In the genomic region with DNA sequence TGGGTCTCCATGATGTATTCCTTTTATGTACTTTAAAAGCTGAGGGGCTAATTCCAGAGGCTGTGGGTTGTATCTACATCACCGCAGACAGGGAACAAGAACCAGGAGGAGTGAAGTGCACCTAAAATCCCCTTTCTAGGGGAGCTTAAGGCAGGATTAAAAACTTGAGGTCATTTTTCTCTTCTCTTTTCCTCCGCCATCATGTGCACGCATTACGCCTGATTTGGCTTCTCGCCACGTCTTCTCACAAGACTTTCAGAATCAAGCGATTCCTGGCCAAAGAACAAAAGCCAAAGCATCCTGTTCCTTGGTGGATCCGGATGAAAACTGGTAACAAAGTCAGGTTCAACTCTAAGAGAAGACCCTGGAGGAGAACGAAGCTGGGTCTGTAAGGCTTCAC, we compare ENCODE assay signal across 10 mouse cellular contexts. TPM values are rescaled to one million over a fixed set of nuclear protein-coding genes. Genes with fewer than 3 reads are reported as not detected.
DNase-seq lines count a peak whose midpoint lies in the region; ATAC-seq and TF ChIP-seq lines count a peak whose summit lies in the region.
"Had no signal": no experiment of that assay in that cellular context is flagged by ENCODE, and none has a peak within 500 bp of the region (broad histone marks: within the 10 kb centered on the region; RNA-seq: fewer than 3 reads in every experiment).

No protein-coding gene starts in this region.

- no peak for DNase-seq in embryonic facial prominence, embryonic 10.5 days (ENCODE audit: low spot score)
- no peak for DNase-seq in lung, adult 2 months
- peak; percentile 66 for DNase-seq in induced T-regulatory cell, adult 2 months (ENCODE audit: low read depth)
- DNase-seq in spleen, postnatal 36 days (ENCODE audit: low spot score in 2 of 2), result no peak
- DNase-seq in testis, postnatal 14 days (ENCODE audit: low spot score), result no peak
- DNase-seq: left cerebral cortex, postnatal 4 days had no signal

- ATAC-seq in embryonic facial prominence, embryonic 13.5 days (ENCODE audit: insufficient number of reproducible peaks, insufficient read depth, low FRiP score, low TSS enrichment, low read depth), result no peak
- ATAC-seq in lung, embryonic 16.5 days (ENCODE audit: low read depth), result no peak
- no peak for ATAC-seq in stomach, embryonic 15.5 days (ENCODE audit: insufficient read depth, low FRiP score, low read depth)

- H3K4me3 ChIP-seq in embryonic facial prominence, embryonic 13.5 days, result no peak overlapping the region
- H3K4me3 ChIP-seq in embryonic facial prominence, embryonic 10.5 days, result no peak overlapping the region
- no peak overlapping the region for H3K4me3 ChIP-seq in lung, embryonic 16.5 days (ENCODE audit: low read length)
- H3K4me3 ChIP-seq in lung, adult 2 months (replicated peaks; ENCODE audit: extremely low read depth, low read depth, low read length), result no peak overlapping the region
- H3K4me3 ChIP-seq in stomach, embryonic 15.5 days (replicated peaks), result no peak overlapping the region
- H3K4me3 ChIP-seq: embryonic facial prominence, embryonic 12.5 days had no signal

- no peak overlapping the region for H3K4me2 ChIP-seq in embryonic facial prominence, embryonic 13.5 days
- no peak overlapping the region for H3K4me2 ChIP-seq in lung, embryonic 16.5 days (ENCODE audit: low read depth, low read length)
- no peak overlapping the region for H3K4me2 ChIP-seq in stomach, embryonic 15.5 days
- H3K4me2 ChIP-seq: embryonic facial prominence, embryonic 12.5 days had no signal

- H3K9ac ChIP-seq in embryonic facial prominence, embryonic 13.5 days, result no peak overlapping the region
- H3K9ac ChIP-seq in lung, embryonic 16.5 days (ENCODE audit: low read length), result no peak overlapping the region
- no peak overlapping the region for H3K9ac ChIP-seq in stomach, embryonic 15.5 days
- H3K9ac ChIP-seq: embryonic facial prominence, embryonic 12.5 days had no signal

- H3K36me3 ChIP-seq in embryonic facial prominence, embryonic 13.5 days, result no peaks in the 10 kb centered on the region
- H3K36me3 ChIP-seq in embryonic facial prominence, embryonic 10.5 days (replicated peaks), result no peaks in the 10 kb centered on the region
- H3K36me3 ChIP-seq in lung, embryonic 16.5 days (ENCODE audit: control insufficient read depth, insufficient read depth, low read length), result no peaks in the 10 kb centered on the region
- H3K36me3 ChIP-seq in stomach, embryonic 15.5 days, result no peaks in the 10 kb centered on the region
- H3K36me3 ChIP-seq: embryonic facial prominence, embryonic 12.5 days had no signal

- peak overlapping the region; percentile 45; the same call in 1 of the 2 replicates for H3K27ac ChIP-seq in embryonic facial prominence, embryonic 13.5 days
- no peak overlapping the region for H3K27ac ChIP-seq in embryonic facial prominence, embryonic 10.5 days (replicated peaks)
- peak overlapping the region; percentile 92 for H3K27ac ChIP-seq in lung, embryonic 16.5 days (ENCODE audit: low read length)
- peak overlapping the region; percentile 78; the same call in 1 of the 2 replicates for H3K27ac ChIP-seq in stomach, embryonic 15.5 days
- H3K27ac ChIP-seq: embryonic facial prominence, embryonic 12.5 days had no signal

- no peak for TF ChIP-seq CTCF in lung, adult 2 months (IDR thresholded peaks at IDR 0.05; ENCODE audit: insufficient read depth, low read length)

- peaks cover 16% of the 10 kb centered on the region for H3K4me1 ChIP-seq in embryonic facial prominence, embryonic 13.5 days
- H3K4me1 ChIP-seq in embryonic facial prominence, embryonic 10.5 days, result peaks cover 24% of the 10 kb centered on the region
- peaks cover 13% of the 10 kb centered on the region for H3K4me1 ChIP-seq in lung, embryonic 16.5 days (replicated peaks; ENCODE audit: control insufficient read depth, insufficient read depth, low read length)
- peaks cover 14% of the 10 kb centered on the region for H3K4me1 ChIP-seq in lung, adult 2 months (ENCODE audit: control insufficient read depth, insufficient read depth, low read length)
- H3K4me1 ChIP-seq in stomach, embryonic 15.5 days, result peaks cover 15% of the 10 kb centered on the region

- H3K9me3 ChIP-seq in embryonic facial prominence, embryonic 13.5 days, result no peaks in the 10 kb centered on the region
- no peaks in the 10 kb centered on the region for H3K9me3 ChIP-seq in embryonic facial prominence, embryonic 10.5 days
- H3K9me3 ChIP-seq in lung, embryonic 16.5 days (ENCODE audit: control insufficient read depth, low read length), result no peaks in the 10 kb centered on the region
- no peaks in the 10 kb centered on the region for H3K9me3 ChIP-seq in stomach, embryonic 15.5 days
- H3K9me3 ChIP-seq: embryonic facial prominence, embryonic 12.5 days had no signal

- WGBS in embryonic facial prominence, embryonic 13.5 days, result 76% methylated on average over 9 of the region's 9 CpGs
- WGBS in embryonic facial prominence, embryonic 10.5 days, result 92% methylated on average over 9 of the region's 9 CpGs
- WGBS in lung, embryonic 16.5 days, result 51% methylated on average over 9 of the region's 9 CpGs
- 47% methylated on average over 9 of the region's 9 CpGs for WGBS in lung, adult 2 months
- 63% methylated on average over 9 of the region's 9 CpGs for WGBS in stomach, embryonic 15.5 days

- H3K27me3 ChIP-seq in embryonic facial prominence, embryonic 13.5 days, result peaks cover 17% of the 10 kb centered on the region; the same call in 1 of the 2 replicates
- H3K27me3 ChIP-seq in embryonic facial prominence, embryonic 10.5 days (replicated peaks; ENCODE audit: low read depth, poor library complexity, severe bottlenecking), result peaks cover 51% of the 10 kb centered on the region
- H3K27me3 ChIP-seq in lung, embryonic 16.5 days (ENCODE audit: control insufficient read depth, insufficient read depth, low read depth, low read length), result no peaks in the 10 kb centered on the region; the same call in 1 of the 2 replicates
- H3K27me3 ChIP-seq in stomach, embryonic 15.5 days (replicated peaks), result no peaks in the 10 kb centered on the region

- TF ChIP-seq POLR2A in lung, adult 2 months (IDR thresholded peaks at IDR 0.05; ENCODE audit: borderline replicate concordance, extremely low read depth, low read depth, low read length), result no peak

RNA-seq across cellular contexts. Expression of gene Adgre5, which starts 8.1 kb away (rescaled TPM):
- 27.1 and 27.7 TPM in 2 replicates for polyA plus RNA-seq in embryonic facial prominence, embryonic 13.5 days (2015; fragmentation: Nextera tagmentation; extraction: Ambion mirVana)
- 7.8 and 11.5 TPM in 2 replicates for polyA plus RNA-seq in embryonic facial prominence, embryonic 10.5 days (2016; fragmentation: Nextera tagmentation; extraction: Ambion mirVana)
- polyA plus RNA-seq in lung, embryonic 16.5 days (2015; fragmentation: Nextera tagmentation; extraction: Ambion mirVana), result 77.6 and 78.2 TPM in 2 replicates
- polyA plus RNA-seq in lung, adult 2 months (2012; rRNA removed), result 557 and 634 TPM in 2 replicates
- polyA plus RNA-seq in stomach, embryonic 15.5 days (2015; fragmentation: Nextera tagmentation; extraction: Ambion mirVana), result 29.8 and 33.7 TPM in 2 replicates

RNA-seq across cellular contexts. Expression of gene Ddx39, which starts 34.3 kb away (rescaled TPM):
- polyA plus RNA-seq in embryonic facial prominence, embryonic 13.5 days (2015; fragmentation: Nextera tagmentation; extraction: Ambion mirVana), result 131 and 148 TPM in 2 replicates
- polyA plus RNA-seq in embryonic facial prominence, embryonic 10.5 days (2016; fragmentation: Nextera tagmentation; extraction: Ambion mirVana), result 286 and 311 TPM in 2 replicates
- polyA plus RNA-seq in lung, embryonic 16.5 days (2015; fragmentation: Nextera tagmentation; extraction: Ambion mirVana), result 150 and 158 TPM in 2 replicates
- polyA plus RNA-seq in lung, adult 2 months (2012; rRNA removed), result 18.4 and 24.0 TPM in 2 replicates
- polyA plus RNA-seq in stomach, embryonic 15.5 days (2015; fragmentation: Nextera tagmentation; extraction: Ambion mirVana), result 180 and 185 TPM in 2 replicates

RNA-seq across cellular contexts. Expression of gene Pkn1, which starts 50.3 kb away (rescaled TPM):
- 23.5 and 24.0 TPM in 2 replicates for polyA plus RNA-seq in embryonic facial prominence, embryonic 13.5 days (2015; fragmentation: Nextera tagmentation; extraction: Ambion mirVana)
- 30.3 and 30.9 TPM in 2 replicates for polyA plus RNA-seq in embryonic facial prominence, embryonic 10.5 days (2016; fragmentation: Nextera tagmentation; extraction: Ambion mirVana)
- polyA plus RNA-seq in lung, embryonic 16.5 days (2015; fragmentation: Nextera tagmentation; extraction: Ambion mirVana), result 27.2 and 31.8 TPM in 2 replicates
- 148 and 168 TPM in 2 replicates for polyA plus RNA-seq in lung, adult 2 months (2012; rRNA removed)
- 29.2 and 34.8 TPM in 2 replicates for polyA plus RNA-seq in stomach, embryonic 15.5 days (2015; fragmentation: Nextera tagmentation; extraction: Ambion mirVana)
